Mouse (Mus musculus): ENCODE measurements around the gene Neurod2. TPM values are rescaled to one million over a fixed set of nuclear protein-coding genes. Genes with fewer than 3 reads are reported as not detected.

The Neurod2 gene
- polyA plus RNA-seq, 1 experiment from 2014 or later, result 6.5 TPM

GRCm38 (mm10) chr11:98349308-98349707 is 19.9 kb upstream of the Neurod2 start:
- no peak for ATAC-seq (replicated peaks)
- Histone ChIP-seq H3K9ac (no peak overlapping the region), H3K36me3 (replicated peaks) (no peaks in the 10 kb centered on the region), H3K27ac (no peak overlapping the region), H3K27me3 (replicated peaks) (peaks cover 65% of the 10 kb centered on the region), H3K4me3 (peak overlapping the region; percentile 58), H3K9me3 (no peaks in the 10 kb centered on the region), H3K4me1 (peaks cover 20% of the 10 kb centered on the region), H3K4me2 (peak overlapping the region; percentile 99)
- 2% methylated on average over 9 of the region's 9 CpGs for WGBS

- peaks cover 72% of the 10 kb centered on the region for H3K27me3 ChIP-seq (replicated peaks)
- H3K9me3 ChIP-seq, result no peaks in the 10 kb centered on the region
- peak within 1 kb of the TSS; percentile 54 for H3K9ac ChIP-seq
- peaks cover 20% of the 10 kb centered on the region for H3K4me1 ChIP-seq
- peak; percentile 72 for ATAC-seq (replicated peaks)
- H3K4me2 ChIP-seq, result peak within 1 kb of the TSS; percentile 99
- H3K4me3 ChIP-seq, result peak within 1 kb of the TSS; percentile 58
- WGBS, result 2% methylated on average over 48 of the region's 55 CpGs
- no peaks in the 10 kb centered on the region for H3K36me3 ChIP-seq (replicated peaks)
- H3K27ac ChIP-seq, result no peak within 1 kb of the TSS
Measured at GRCm38 (mm10) chr11:98348083-98348961, 18.9 kb upstream of the Neurod2 start, which contains the start of gene Ppp1r1b. Gene Ppp1r1b, plus strand, starts transcription at chr11:98348404.

- no peak overlapping the region; the same call in 1 of the 2 replicates for H3K9ac ChIP-seq
- under 1% methylated on average over 12 of the region's 12 CpGs for WGBS
- no peak overlapping the region; the same call in 1 of the 2 replicates for H3K4me3 ChIP-seq
- H3K4me1 ChIP-seq, result peaks cover 20% of the 10 kb centered on the region
- no peaks in the 10 kb centered on the region for H3K36me3 ChIP-seq (replicated peaks)
- peaks cover 72% of the 10 kb centered on the region for H3K27me3 ChIP-seq (replicated peaks)
- no peak; the same call in 1 of the 2 replicates for ATAC-seq (replicated peaks)
- no peaks in the 10 kb centered on the region for H3K9me3 ChIP-seq
- H3K27ac ChIP-seq, result no peak overlapping the region
- peak overlapping the region; percentile 99 for H3K4me2 ChIP-seq
Measured at GRCm38 (mm10) chr11:98347385-98348082, 18.1 kb upstream of the Neurod2 start.

GRCm38 (mm10) chr11:98346168-98346567 is 16.7 kb upstream of the Neurod2 start:
- Histone ChIP-seq H3K9ac (no peak overlapping the region), H3K27ac (no peak overlapping the region), H3K4me1 (peaks cover 28% of the 10 kb centered on the region), H3K9me3 (no peaks in the 10 kb centered on the region), H3K27me3 (replicated peaks) (peaks cover 71% of the 10 kb centered on the region), H3K4me2 (no peak overlapping the region), H3K4me3 (no peak overlapping the region), H3K36me3 (replicated peaks) (no peaks in the 10 kb centered on the region)
- WGBS, result 6% methylated on average over 9 of the region's 9 CpGs
- no peak for ATAC-seq (replicated peaks)

- H3K4me2 ChIP-seq, result peak overlapping the region; percentile 36
- H3K9me3 ChIP-seq, result no peaks in the 10 kb centered on the region
- H3K36me3 ChIP-seq (replicated peaks), result no peaks in the 10 kb centered on the region
- H3K27ac ChIP-seq, result no peak overlapping the region
- WGBS, result 1% methylated on average over 14 of the region's 14 CpGs
- H3K9ac ChIP-seq, result no peak overlapping the region
- ATAC-seq (replicated peaks), result no peak
- H3K27me3 ChIP-seq (replicated peaks), result peaks cover 69% of the 10 kb centered on the region
- no peak overlapping the region for H3K4me3 ChIP-seq
- H3K4me1 ChIP-seq, result peaks cover 32% of the 10 kb centered on the region
Measured at GRCm38 (mm10) chr11:98345253-98345652, 15.8 kb upstream of the Neurod2 start.

GRCm38 (mm10) chr11:98342000-98342945 is 12.8 kb upstream of the Neurod2 start:
- H3K9ac ChIP-seq, result no peak overlapping the region
- H3K4me1 ChIP-seq, result peaks cover 34% of the 10 kb centered on the region
- peak overlapping the region; percentile 50 for H3K4me2 ChIP-seq
- 2% methylated on average over 29 of the region's 29 CpGs for WGBS
- peak overlapping the region; percentile 27 for H3K4me3 ChIP-seq
- H3K27me3 ChIP-seq (replicated peaks), result peaks cover 66% of the 10 kb centered on the region
- no peaks in the 10 kb centered on the region for H3K36me3 ChIP-seq (replicated peaks)
- no peaks in the 10 kb centered on the region for H3K9me3 ChIP-seq
- H3K27ac ChIP-seq, result peak overlapping the region; percentile 17; the same call in 1 of the 2 replicates
- peak; percentile 16; the same call in 1 of the 2 replicates for ATAC-seq (replicated peaks)

GRCm38 (mm10) chr11:98341174-98341573 is 11.7 kb upstream of the Neurod2 start:
- Histone ChIP-seq H3K4me3 (no peak overlapping the region), H3K4me2 (no peak overlapping the region), H3K27me3 (replicated peaks) (peaks cover 67% of the 10 kb centered on the region), H3K27ac (no peak overlapping the region), H3K9me3 (no peaks in the 10 kb centered on the region), H3K4me1 (peaks cover 34% of the 10 kb centered on the region), H3K9ac (no peak overlapping the region), H3K36me3 (replicated peaks) (no peaks in the 10 kb centered on the region)
- 70% methylated on average over 4 of the region's 4 CpGs for WGBS
- ATAC-seq (replicated peaks), result no peak

- Histone ChIP-seq H3K27ac (no peak overlapping the region), H3K36me3 (replicated peaks) (no peaks in the 10 kb centered on the region), H3K9me3 (no peaks in the 10 kb centered on the region), H3K4me1 (peaks cover 34% of the 10 kb centered on the region), H3K27me3 (replicated peaks) (peaks cover 69% of the 10 kb centered on the region), H3K9ac (no peak overlapping the region), H3K4me2 (no peak overlapping the region), H3K4me3 (no peak overlapping the region)
- 8% methylated on average over 4 of the region's 4 CpGs for WGBS
- ATAC-seq (replicated peaks), result no peak
Measured at GRCm38 (mm10) chr11:98340597-98340996, 11.1 kb upstream of the Neurod2 start.

GRCm38 (mm10) chr11:98339679-98340287 is 10.3 kb upstream of the Neurod2 start:
- no peak for ATAC-seq (replicated peaks)
- no peaks in the 10 kb centered on the region for H3K36me3 ChIP-seq (replicated peaks)
- H3K9me3 ChIP-seq, result no peaks in the 10 kb centered on the region
- peaks cover 77% of the 10 kb centered on the region for H3K27me3 ChIP-seq (replicated peaks)
- H3K4me2 ChIP-seq, result peak overlapping the region; percentile 99
- H3K4me3 ChIP-seq, result peak overlapping the region; percentile 55
- H3K4me1 ChIP-seq, result peaks cover 32% of the 10 kb centered on the region
- no peak overlapping the region for H3K9ac ChIP-seq
- 7% methylated on average over 11 of the region's 11 CpGs for WGBS
- peak overlapping the region; percentile 85 for H3K27ac ChIP-seq

GRCm38 (mm10) chr11:98339071-98339501 is 9.6 kb upstream of the Neurod2 start:
- under 1% methylated on average over 19 of the region's 19 CpGs for WGBS
- H3K27me3 ChIP-seq (replicated peaks), result peaks cover 82% of the 10 kb centered on the region
- H3K27ac ChIP-seq, result peak overlapping the region; percentile 85
- no peak; the same call in 1 of the 2 replicates for ATAC-seq (replicated peaks)
- H3K9ac ChIP-seq, result peak overlapping the region; percentile 48
- H3K36me3 ChIP-seq (replicated peaks), result no peaks in the 10 kb centered on the region
- H3K4me1 ChIP-seq, result peaks cover 38% of the 10 kb centered on the region
- H3K4me2 ChIP-seq, result peak overlapping the region; percentile 99
- no peaks in the 10 kb centered on the region for H3K9me3 ChIP-seq
- peak overlapping the region; percentile 55 for H3K4me3 ChIP-seq

- Histone ChIP-seq H3K9ac (peak overlapping the region; percentile 48), H3K9me3 (no peaks in the 10 kb centered on the region), H3K4me3 (peak overlapping the region; percentile 55), H3K27ac (peak overlapping the region; percentile 85), H3K27me3 (replicated peaks) (peaks cover 83% of the 10 kb centered on the region), H3K4me2 (peak overlapping the region; percentile 99), H3K36me3 (replicated peaks) (no peaks in the 10 kb centered on the region), H3K4me1 (peaks cover 42% of the 10 kb centered on the region)
- under 1% methylated on average over 41 of the region's 57 CpGs for WGBS
- no peak for ATAC-seq (replicated peaks)
Measured at GRCm38 (mm10) chr11:98338507-98338961, 9.1 kb upstream of the Neurod2 start.

All from midbrain, embryonic 15.5 days (tissue).